Mouse (Mus musculus): ENCODE data around the gene Ednra. TPM values are rescaled to one million over a fixed set of nuclear protein-coding genes. Genes with fewer than 3 reads are reported as not detected.
"Not testable (repeated sequence)": the region's sequence is repeated elsewhere in the genome, so short reads cannot be mapped to it uniquely, and the experiment has no call there.

Ednra gene
- polyA plus RNA-seq, 1 experiment = not detected

- Histone ChIP-seq H3K4me3 (replicated peaks) (no peak overlapping the region), H3K36me3 (ENCODE audit: control insufficient read depth) (no peaks in the 10 kb centered on the region), H3K9me3 (ENCODE audit: control insufficient read depth, low read length) (no peaks in the 10 kb centered on the region), H3K27me3 (ENCODE audit: control insufficient read depth) (no peaks in the 10 kb centered on the region), H3K4me1 (ENCODE audit: control insufficient read depth) (no peaks in the 10 kb centered on the region)
- no peak for TF ChIP-seq TAL1 (IDR thresholded peaks at IDR 0.05; ENCODE audit: low read length)
- TF ChIP-seq GATA1 (IDR thresholded peaks at IDR 0.05; ENCODE audit: low read length) = no peak
These were observed 28.7 kb downstream of the Ednra start for GRCm38 (mm10) chr8:77695486-77696058.

GRCm38 (mm10) chr8:77695070-77695469, 29.2 kb downstream of the Ednra start:
- Histone ChIP-seq H3K4me1 (ENCODE audit: control insufficient read depth) (no peaks in the 10 kb centered on the region), H3K4me3 (replicated peaks) (no peak overlapping the region), H3K27me3 (ENCODE audit: control insufficient read depth) (no peaks in the 10 kb centered on the region), H3K36me3 (ENCODE audit: control insufficient read depth) (no peaks in the 10 kb centered on the region), H3K9me3 (ENCODE audit: control insufficient read depth, low read length) (no peaks in the 10 kb centered on the region)
- TF ChIP-seq TAL1 (IDR thresholded peaks at IDR 0.05; ENCODE audit: low read length) (no peak), GATA1 (IDR thresholded peaks at IDR 0.05; ENCODE audit: low read length) (no peak)

GRCm38 (mm10) chr8:77694588-77694987, 29.7 kb downstream of the Ednra start:
- Histone ChIP-seq H3K4me1 (ENCODE audit: control insufficient read depth) (no peaks in the 10 kb centered on the region), H3K27me3 (ENCODE audit: control insufficient read depth) (no peaks in the 10 kb centered on the region), H3K36me3 (ENCODE audit: control insufficient read depth) (no peaks in the 10 kb centered on the region), H3K4me3 (replicated peaks) (no peak overlapping the region), H3K9me3 (ENCODE audit: control insufficient read depth, low read length) (no peaks in the 10 kb centered on the region)
- no peak for TF ChIP-seq TAL1 (IDR thresholded peaks at IDR 0.05; ENCODE audit: low read length)

- not testable (repeated sequence) for H3K9me3 ChIP-seq (ENCODE audit: control insufficient read depth, low read length); H3K27me3 ChIP-seq (ENCODE audit: control insufficient read depth); H3K36me3 ChIP-seq (ENCODE audit: control insufficient read depth); H3K4me3 ChIP-seq (replicated peaks); H3K4me1 ChIP-seq (ENCODE audit: control insufficient read depth)
These were observed 34.7 kb downstream of the Ednra start for GRCm38 (mm10) chr8:77689421-77690059.

GRCm38 (mm10) chr8:77688978-77689377, 35.3 kb downstream of the Ednra start:
- no peak for TF ChIP-seq TAL1 (IDR thresholded peaks at IDR 0.05; ENCODE audit: low read length)
- Histone ChIP-seq H3K27me3 (ENCODE audit: control insufficient read depth) (no peaks in the 10 kb centered on the region), H3K4me1 (ENCODE audit: control insufficient read depth) (no peaks in the 10 kb centered on the region), H3K9me3 (ENCODE audit: control insufficient read depth, low read length) (no peaks in the 10 kb centered on the region), H3K4me3 (replicated peaks) (no peak overlapping the region), H3K36me3 (ENCODE audit: control insufficient read depth) (no peaks in the 10 kb centered on the region)

GRCm38 (mm10) chr8:77684372-77684771, 39.9 kb downstream of the Ednra start:
- no peak overlapping the region for H3K4me3 ChIP-seq (replicated peaks)
- H3K9me3 ChIP-seq (ENCODE audit: control insufficient read depth, low read length) = no peaks in the 10 kb centered on the region
- H3K36me3 ChIP-seq (ENCODE audit: control insufficient read depth) = no peaks in the 10 kb centered on the region
- H3K27me3 ChIP-seq (ENCODE audit: control insufficient read depth) = no peaks in the 10 kb centered on the region
- no peaks in the 10 kb centered on the region for H3K4me1 ChIP-seq (ENCODE audit: control insufficient read depth)
- no peak for TF ChIP-seq GATA1 (IDR thresholded peaks at IDR 0.05; ENCODE audit: low read length)
- no peak for TF ChIP-seq TAL1 (IDR thresholded peaks at IDR 0.05; ENCODE audit: low read length)

GRCm38 (mm10) chr8:77683356-77684106, 40.7 kb downstream of the Ednra start:
- no peaks in the 10 kb centered on the region for H3K36me3 ChIP-seq (ENCODE audit: control insufficient read depth)
- no peak for TF ChIP-seq GATA1 (IDR thresholded peaks at IDR 0.05; ENCODE audit: low read length)
- TF ChIP-seq TAL1 (IDR thresholded peaks at IDR 0.05; ENCODE audit: low read length) = no peak
- no peaks in the 10 kb centered on the region for H3K4me1 ChIP-seq (ENCODE audit: control insufficient read depth)
- H3K9me3 ChIP-seq (ENCODE audit: control insufficient read depth, low read length) = no peaks in the 10 kb centered on the region
- H3K27me3 ChIP-seq (ENCODE audit: control insufficient read depth) = no peaks in the 10 kb centered on the region
- no peak overlapping the region for H3K4me3 ChIP-seq (replicated peaks)

GRCm38 (mm10) chr8:77682008-77682934, 42.0 kb downstream of the Ednra start:
- Histone ChIP-seq H3K27me3 (ENCODE audit: control insufficient read depth) (no peaks in the 10 kb centered on the region), H3K4me1 (ENCODE audit: control insufficient read depth) (no peaks in the 10 kb centered on the region), H3K9me3 (ENCODE audit: control insufficient read depth, low read length) (no peaks in the 10 kb centered on the region), H3K36me3 (ENCODE audit: control insufficient read depth) (no peaks in the 10 kb centered on the region), H3K4me3 (replicated peaks) (no peak overlapping the region)
- TF ChIP-seq TAL1 (IDR thresholded peaks at IDR 0.05; ENCODE audit: low read length) (no peak), GATA1 (IDR thresholded peaks at IDR 0.05; ENCODE audit: low read length) (no peak)

- H3K4me3 ChIP-seq (replicated peaks) = no peak overlapping the region
- no peak for TF ChIP-seq TAL1 (IDR thresholded peaks at IDR 0.05; ENCODE audit: low read length)
- TF ChIP-seq GATA1 (IDR thresholded peaks at IDR 0.05; ENCODE audit: low read length) = no peak
These were observed 52.2 kb downstream of the Ednra start for GRCm38 (mm10) chr8:77672036-77672435.

More at GRCm38 (mm10) chr8:77672036-77672435, 52.2 kb downstream of the Ednra start:
- no peaks in the 10 kb centered on the region for H3K27me3 ChIP-seq (ENCODE audit: control insufficient read depth)
- H3K4me1 ChIP-seq (ENCODE audit: control insufficient read depth) = no peaks in the 10 kb centered on the region
- H3K9me3 ChIP-seq (ENCODE audit: control insufficient read depth, low read length) = no peaks in the 10 kb centered on the region
- no peaks in the 10 kb centered on the region for H3K36me3 ChIP-seq (ENCODE audit: control insufficient read depth)
